Mouse (Mus musculus) kidney, adult 10 weeks (tissue): ENCODE results near the gene Ms4a14. TPM values are rescaled to one million over a fixed set of nuclear protein-coding genes. Genes with fewer than 3 reads are reported as not detected.

Source experiments
- polyA plus RNA-seq: library from polyadenylated mRNA; stranded (reverse); fragments of 350-450 nt; fragmentation: Illumina TruSeq; extraction: RNeasy Lipid Tissue Mini Kit (QIAGEN cat#74804); gene quantifications from one replicate; pipeline ENCODE4 v1.2.3, GENCODE M21; 2014; ENCODE audit warnings: low read depth, low replicate concordance

The Ms4a14 gene
- 0.53 TPM for polyA plus RNA-seq

DNA sequence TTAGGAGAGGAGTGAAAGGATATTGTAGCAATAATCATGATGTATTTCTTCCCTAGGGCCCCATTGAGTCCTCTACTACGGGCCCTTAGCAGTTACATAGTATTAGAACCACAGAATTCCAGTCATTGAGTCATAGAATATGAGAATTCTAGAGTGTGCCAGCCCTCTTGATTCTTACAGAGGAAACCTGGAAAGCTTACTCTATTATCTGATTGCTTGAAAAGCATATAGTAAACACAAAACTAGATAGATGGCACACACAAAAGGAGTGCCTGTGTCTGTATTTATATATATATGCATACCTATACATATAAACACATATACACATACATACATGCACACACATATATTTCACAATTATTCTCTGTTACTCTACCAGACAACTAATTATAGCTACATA, at the start of gene Ms4a14:
Gene Ms4a14 (minus strand): TSS at position 101 of the 400 bp plus-strand sequence.

DNA sequence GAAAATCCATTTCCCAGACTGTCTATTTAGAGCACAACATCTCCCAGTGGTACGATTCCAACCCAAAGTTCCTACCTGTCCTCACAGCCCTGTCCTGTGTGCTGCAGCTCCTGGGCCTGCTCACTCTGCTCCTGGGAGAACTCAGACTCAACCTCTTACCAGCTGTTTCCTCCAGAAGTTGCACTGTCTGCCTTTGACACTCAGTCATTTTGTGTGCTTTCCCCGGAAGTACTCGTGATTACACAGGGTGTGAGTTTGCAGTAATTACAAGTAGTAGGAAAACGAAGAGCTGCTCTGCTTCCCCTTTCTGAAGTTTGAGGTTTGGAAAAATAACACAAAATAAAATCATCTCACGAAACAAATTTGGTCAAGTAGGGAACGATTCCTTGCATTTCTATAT, 21.7 kb upstream of the Ms4a14 start, which contains the start of gene Ms4a7:
Gene Ms4a7 (minus strand): TSS at position 215 of the 400 bp plus-strand sequence.

GRCm38 (mm10) chr19:11283773-11284172, 30.5 kb downstream of the Ms4a14 start, which contains the start of gene Ms4a5:
Gene Ms4a5 (minus strand): TSS chr19:11283873.

GRCm38 (mm10) chr19:11266052-11266845, 48.0 kb downstream of the Ms4a14 start, which contains the start of gene Ms4a1:
Gene Ms4a1 (minus strand): TSS chr19:11266241.

Other genes with a start within 250 kb of the Ms4a14 start
- not detected for gene Ms4a8a, start 233.4 kb downstream of the Ms4a14 start, polyA plus RNA-seq
- gene 1700017D01Rik, start 183.6 kb downstream of the Ms4a14 start, polyA plus RNA-seq: not detected
- gene 1700025F22Rik, start 149.1 kb downstream of the Ms4a14 start, polyA plus RNA-seq: not detected
- not detected for gene Ms4a13, start 117.7 kb downstream of the Ms4a14 start, polyA plus RNA-seq
- gene Ms4a12, start 82.0 kb downstream of the Ms4a14 start, polyA plus RNA-seq: not detected
- 0.53 TPM for gene Ms4a1, start 48.2 kb downstream of the Ms4a14 start, polyA plus RNA-seq
- not detected for gene Ms4a5, start 30.6 kb downstream of the Ms4a14 start, polyA plus RNA-seq
- gene Ms4a7, start 21.7 kb upstream of the Ms4a14 start, polyA plus RNA-seq: 3.0 TPM
- gene Ms4a4a, start 61.1 kb upstream of the Ms4a14 start, polyA plus RNA-seq: 0.61 TPM
- gene Ms4a4c, start 90.3 kb upstream of the Ms4a14 start, polyA plus RNA-seq: 1.3 TPM
- gene Ms4a4b, start 129.1 kb upstream of the Ms4a14 start, polyA plus RNA-seq: 1.1 TPM
- 4.2 TPM for gene Ms4a6c, start 154.9 kb upstream of the Ms4a14 start, polyA plus RNA-seq
- not detected for gene Gm8369, start 171.5 kb upstream of the Ms4a14 start, polyA plus RNA-seq
- gene Ms4a6b, start 202.1 kb upstream of the Ms4a14 start, polyA plus RNA-seq: 2.7 TPM
- 2.9 TPM for gene Ms4a4d, start 222.3 kb upstream of the Ms4a14 start, polyA plus RNA-seq